Mouse (Mus musculus) monocyte, adult 2 months (primary cell): ENCODE results near the gene Hsp90ab1.

Experiments
- DNase-seq, 2 experiments: peaks; one replicate each; pipeline ENCODE4 v3.0.0; 2022; ENCODE audit warnings: low spot score in 2 of 2, low read depth in 1 of 2

The Hsp90ab1 gene

DNA sequence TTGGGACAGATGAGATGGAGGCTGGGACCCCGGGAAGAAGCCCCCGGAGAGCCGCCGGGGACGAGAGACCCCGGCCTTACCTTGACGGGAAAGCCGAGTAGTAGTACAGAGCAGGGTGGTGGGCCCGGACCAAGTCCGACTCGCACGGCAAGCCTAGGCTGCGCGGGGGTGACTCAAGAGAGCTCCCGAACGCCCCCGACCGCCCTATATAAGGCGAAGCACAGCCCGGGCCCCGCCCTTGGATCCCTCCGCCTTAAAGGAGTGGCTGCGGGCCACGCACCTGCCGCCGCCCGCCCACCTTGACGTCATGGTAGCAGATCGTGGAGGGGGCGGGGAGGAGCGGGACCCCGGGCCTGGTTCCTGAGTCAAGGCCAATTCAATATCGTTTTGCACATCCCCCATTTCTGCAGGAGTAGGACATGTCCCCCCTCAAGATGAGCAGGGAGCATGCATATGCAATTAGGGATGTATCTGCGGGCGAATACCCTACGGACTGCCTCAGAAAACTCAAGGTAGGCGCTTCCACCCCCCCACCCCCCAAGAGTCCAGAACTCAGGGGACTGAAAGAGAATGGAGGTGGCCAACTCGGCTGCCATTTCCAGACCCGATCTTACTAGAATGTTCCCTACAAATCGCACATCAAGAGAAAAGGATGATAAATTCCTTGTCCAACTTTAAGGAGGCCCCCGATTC, at the start of gene Hsp90ab1:
Hsp90ab1 (minus strand) TSS at position 185 of the 693 bp plus-strand sequence.
- DNase-seq, result peak; percentile 77 to 92

DNA sequence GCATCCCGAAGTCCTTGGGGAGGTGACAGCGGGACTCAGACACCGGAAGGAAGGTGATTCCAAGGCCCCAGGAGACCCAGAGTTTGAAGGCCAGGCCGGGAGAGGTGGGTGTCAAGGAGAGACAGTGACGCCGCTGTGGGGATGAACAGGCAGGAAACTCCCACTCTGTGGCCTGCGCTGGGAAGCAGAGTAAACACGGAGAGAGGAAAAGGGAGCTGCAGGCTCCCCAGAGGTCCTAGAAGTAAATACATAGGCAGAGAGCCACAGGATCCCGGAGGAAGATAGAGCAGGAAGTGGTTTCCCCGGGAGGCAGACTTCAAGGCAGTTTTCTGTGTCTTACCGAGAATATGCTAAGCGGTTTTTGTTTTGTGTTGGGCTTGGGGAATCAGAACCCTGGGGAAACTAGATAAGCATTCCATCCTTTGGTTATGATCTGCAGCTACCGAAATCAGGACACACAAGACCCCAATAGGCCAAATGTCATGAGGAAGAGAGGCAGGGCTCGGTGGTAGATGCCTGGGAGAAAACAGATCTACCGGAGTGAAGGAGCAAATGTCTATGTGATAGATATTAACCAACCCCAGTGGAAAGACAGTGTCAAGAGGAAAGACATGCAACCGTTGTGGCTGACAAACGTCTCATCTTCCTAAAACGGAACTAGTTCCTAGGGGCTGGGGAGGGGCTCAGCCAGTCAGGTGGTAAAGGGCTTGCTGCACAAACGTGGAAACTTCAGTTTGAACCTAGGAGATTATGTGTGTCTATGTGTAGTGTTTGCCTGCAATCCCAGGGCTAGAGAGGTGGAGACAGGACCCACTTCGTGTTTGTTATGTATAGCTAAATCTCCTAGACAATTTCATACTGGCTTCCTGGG, 46.5 kb upstream of the Hsp90ab1 start:
- no peak for DNase-seq

DNA sequence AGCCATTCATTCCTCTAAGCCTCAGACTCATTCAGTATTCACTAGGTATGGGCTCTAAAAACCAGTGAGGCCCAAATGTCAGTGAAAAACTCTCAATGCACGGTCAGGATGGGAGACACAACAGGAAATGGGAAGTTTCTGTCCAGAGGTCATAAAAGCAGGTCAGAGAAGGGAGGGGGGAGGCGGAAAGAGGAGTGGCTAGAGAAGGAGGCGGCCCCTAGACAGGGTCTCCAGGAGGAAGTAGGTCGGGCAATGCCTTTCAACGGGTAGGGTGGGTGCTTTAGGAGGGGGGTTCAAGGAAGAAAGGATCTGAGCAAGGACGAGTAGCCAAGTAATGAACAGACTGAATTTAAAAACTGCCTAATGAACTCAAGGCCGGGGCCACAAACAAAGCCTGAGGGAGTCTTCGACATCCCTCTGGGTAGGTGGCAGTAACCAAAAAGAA, 45.9 kb upstream of the Hsp90ab1 start:
- no peak for DNase-seq

- DNase-seq, result no peak
Observed at GRCm38 (mm10) chr17:45617655-45618054, 44.6 kb upstream of the Hsp90ab1 start.

GRCm38 (mm10) chr17:45616679-45617078, 43.6 kb upstream of the Hsp90ab1 start:
- DNase-seq, result no peak

GRCm38 (mm10) chr17:45616046-45616650, 43.1 kb upstream of the Hsp90ab1 start:
- DNase-seq, result no peak

DNA sequence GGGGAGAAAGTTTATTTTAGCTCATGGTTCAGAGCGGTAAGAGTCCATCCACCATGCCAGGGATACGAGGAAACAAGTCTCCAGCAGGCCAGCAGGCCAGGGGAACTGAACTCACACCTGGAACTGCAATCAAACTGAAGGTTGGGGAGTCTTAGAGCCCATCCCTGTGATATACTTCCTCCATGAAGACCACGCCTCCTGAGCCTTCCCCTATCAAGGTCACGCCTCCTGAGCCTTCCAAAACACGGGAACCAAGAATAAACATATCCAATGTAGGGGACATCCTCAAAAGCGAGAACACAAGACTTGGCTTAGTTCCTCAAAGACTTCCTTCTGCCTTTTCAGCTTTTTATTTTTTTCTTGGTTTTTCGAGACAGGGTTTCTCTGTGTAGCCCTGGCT, 39.9 kb upstream of the Hsp90ab1 start:
- peak; percentile 41 to 64 for DNase-seq

GRCm38 (mm10) chr17:45612008-45612407, 38.9 kb upstream of the Hsp90ab1 start:
- DNase-seq, result no peak

DNA sequence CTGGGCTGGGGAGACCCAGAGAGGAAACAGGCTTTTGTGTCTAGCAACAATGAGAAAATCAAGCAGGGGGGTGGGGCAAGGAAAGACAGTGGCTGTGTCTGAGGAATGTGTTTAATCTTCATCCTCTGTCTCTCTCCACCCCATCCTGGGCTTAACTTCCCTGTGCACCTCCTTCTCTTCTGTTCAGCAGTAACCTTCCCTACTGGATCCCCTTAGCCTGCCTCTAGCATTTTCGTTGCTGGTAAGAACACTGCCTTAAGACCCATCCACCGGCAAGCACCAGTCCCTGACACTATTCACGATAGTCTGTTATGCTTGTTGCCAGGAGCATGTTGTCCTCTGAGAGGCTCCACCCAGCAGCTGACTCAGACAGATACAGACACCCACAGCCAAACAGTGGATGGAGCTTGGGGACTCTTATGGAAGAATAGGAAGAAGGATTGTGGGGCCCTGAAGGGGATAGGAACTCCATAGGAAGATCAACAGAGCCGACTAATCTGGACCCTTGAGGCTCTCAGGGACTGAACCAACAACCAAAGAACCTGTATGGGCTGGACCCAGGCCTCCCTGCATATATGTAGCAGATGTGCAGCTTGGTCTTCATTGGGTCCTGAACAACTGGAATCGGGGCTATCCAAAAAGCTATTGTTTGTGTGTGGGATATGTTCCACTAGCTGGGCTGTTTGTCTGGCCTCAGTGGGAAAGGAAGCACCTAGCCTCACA, 37.2 kb upstream of the Hsp90ab1 start:
- DNase-seq, result no peak

- no peak for DNase-seq
Observed at GRCm38 (mm10) chr17:45608396-45608795, 35.3 kb upstream of the Hsp90ab1 start.

- DNase-seq, result no peak
Observed at GRCm38 (mm10) chr17:45606992-45607879, 34.2 kb upstream of the Hsp90ab1 start.

DNA sequence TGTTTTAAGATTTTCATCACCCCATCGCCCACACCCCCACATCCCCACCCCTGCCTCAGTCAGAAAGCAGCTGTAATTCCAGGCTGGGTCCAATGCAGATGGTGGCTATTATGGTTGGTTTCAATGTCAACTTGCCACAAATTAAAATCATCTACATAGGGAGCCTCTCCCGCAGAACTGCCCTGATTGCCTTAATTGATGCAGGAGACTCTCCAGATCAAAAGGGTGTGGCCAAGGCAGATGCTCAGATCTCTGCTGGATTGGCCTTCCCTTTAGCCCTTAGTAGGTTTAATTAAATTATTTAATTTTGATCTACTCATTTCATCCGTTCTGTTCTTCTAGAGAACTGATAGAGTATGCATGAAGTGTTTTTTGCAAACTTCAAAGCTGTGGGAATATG, 29.9 kb upstream of the Hsp90ab1 start:
- DNase-seq, result no peak

- no peak for DNase-seq
Observed at GRCm38 (mm10) chr17:45601877-45602304, 28.8 kb upstream of the Hsp90ab1 start, which contains the start of gene Mymx. Gene Mymx (minus strand): TSS chr17:45602102.

DNA sequence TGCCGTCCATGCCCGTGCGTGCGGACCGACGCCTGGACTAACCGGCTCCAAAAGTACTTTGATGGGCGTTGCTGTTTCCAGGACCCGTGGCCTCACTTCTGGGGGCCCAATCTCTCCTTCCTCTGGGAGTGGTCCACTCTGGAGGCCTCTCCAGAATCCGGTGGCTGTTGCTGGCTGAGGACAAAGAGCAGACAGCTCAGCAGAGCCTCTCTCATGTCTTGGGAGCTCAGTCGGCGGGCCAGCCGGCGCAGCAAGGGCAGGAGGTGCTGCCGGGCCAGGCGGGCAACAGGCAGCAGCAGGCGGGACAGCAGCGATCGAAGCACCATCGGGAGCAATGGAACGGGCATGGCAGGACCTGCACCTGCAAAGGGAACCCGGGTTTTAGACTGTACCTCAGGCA, 28.3 kb upstream of the Hsp90ab1 start:
- no peak for DNase-seq

DNA sequence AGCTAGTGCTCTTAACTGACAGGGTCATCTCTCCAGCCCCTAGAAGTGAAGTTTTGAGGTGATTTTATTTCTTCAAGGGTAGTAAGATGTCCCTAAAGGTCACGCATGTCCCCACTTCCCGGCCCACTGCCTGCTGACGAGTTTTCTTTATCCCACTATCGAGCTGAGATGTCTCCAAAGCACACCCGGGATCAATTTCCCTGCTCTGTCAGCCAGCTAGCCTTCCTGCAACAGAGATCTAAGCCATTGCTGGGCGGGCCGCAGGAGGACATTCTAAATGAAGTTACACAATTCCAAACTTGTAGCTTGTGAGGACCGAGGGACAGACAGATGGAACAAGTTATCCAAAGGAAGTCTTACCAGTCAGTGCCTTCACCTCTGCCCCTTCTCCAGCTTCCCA, 27.2 kb upstream of the Hsp90ab1 start:
- no peak for DNase-seq

GRCm38 (mm10) chr17:45599446-45600242, 26.6 kb upstream of the Hsp90ab1 start, which contains the start of gene Slc29a1:
Gene Slc29a1 (minus strand): TSS chr17:45599606.
- DNase-seq, result no peak

GRCm38 (mm10) chr17:45598891-45599290, 25.8 kb upstream of the Hsp90ab1 start:
- no peak for DNase-seq

DNA sequence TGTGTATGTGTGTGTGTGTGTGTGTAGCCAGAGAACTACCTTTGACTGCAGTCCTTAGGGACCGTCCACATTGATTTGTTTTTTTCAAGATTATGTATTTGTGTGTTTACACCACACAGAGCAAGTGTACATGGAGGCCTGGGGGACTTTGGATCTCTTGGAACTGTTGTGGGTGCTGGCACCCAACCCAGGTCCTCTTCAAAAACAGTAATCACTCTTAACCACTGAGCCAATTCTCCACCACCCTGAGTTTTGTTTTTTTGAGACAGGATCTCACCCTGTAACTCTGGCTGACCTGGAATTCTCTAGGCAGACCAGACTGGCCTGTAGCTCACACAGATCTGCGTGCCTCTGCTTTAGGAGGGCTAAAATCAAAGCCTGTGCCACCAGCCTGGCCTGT, 25.3 kb upstream of the Hsp90ab1 start:
- no peak for DNase-seq

- no peak for DNase-seq
Observed at GRCm38 (mm10) chr17:45597787-45598186, 24.7 kb upstream of the Hsp90ab1 start.
